Mouse (Mus musculus) C2C12 (cell line): ENCODE data around the gene Gars.

Experiments
- CTCF ChIP-seq: IDR thresholded peaks from one replicate; pipeline ENCODE4 v1.5.1; 2011; ENCODE audit not compliant: control insufficient read depth, insufficient read depth, insufficient read length
- FOSL1 ChIP-seq: IDR thresholded peaks from one replicate; pipeline ENCODE4 v1.8.0; 2011; ENCODE audit warnings: mild to moderate bottlenecking, low read length; ENCODE audit not compliant: poor library complexity, insufficient read depth, severe bottlenecking
- MAX ChIP-seq: IDR thresholded peaks from one replicate; pipeline ENCODE4 v1.6.1; 2011; ENCODE audit warnings: mild to moderate bottlenecking, control low read depth

DNA sequence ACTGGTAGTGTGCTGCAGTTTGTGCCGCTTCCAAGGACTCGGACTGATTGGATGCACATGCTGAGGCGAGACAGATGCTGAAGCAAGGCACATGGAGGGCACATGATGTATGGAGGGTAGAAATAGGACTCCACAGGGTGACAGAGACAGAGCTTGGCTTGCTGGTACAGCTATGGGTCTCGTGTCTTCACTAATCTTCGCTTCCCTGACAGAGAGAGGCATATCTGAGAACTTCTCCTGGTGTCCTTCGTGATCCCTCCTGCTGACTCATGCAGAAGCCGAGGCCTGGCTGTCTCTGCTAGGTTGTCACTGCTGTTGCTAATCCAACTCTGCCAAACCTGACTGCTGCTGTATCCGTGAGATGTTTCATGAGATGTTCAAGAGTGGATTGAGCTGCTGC is 29.4 kb upstream of the Gars start:
- TF ChIP-seq MAX = no peak
- no peak for TF ChIP-seq FOSL1
- no peak for TF ChIP-seq CTCF
